Mouse (Mus musculus): Measurements from ENCODE around the gene Gtdc1. TPM values are rescaled to one million over a fixed set of nuclear protein-coding genes. Genes with fewer than 3 reads are reported as not detected.

Gtdc1 gene
- total RNA-seq (2021): 10 to 100 TPM; 69.7 to 71.4 TPM
- long read RNA-seq, partial matches to known transcripts: 5 of 17 reads
- long read RNA-seq, other reads (novel, unspliced or antisense): 11 of 17 reads

- DNase-seq (ENCODE audit: low spot score in 2 of 2): no peak
These were observed at the start of gene Gtdc1 for GRCm38 (mm10) chr2:44927482-44927811. Gtdc1 (minus strand) TSS chr2:44927657.

DNA sequence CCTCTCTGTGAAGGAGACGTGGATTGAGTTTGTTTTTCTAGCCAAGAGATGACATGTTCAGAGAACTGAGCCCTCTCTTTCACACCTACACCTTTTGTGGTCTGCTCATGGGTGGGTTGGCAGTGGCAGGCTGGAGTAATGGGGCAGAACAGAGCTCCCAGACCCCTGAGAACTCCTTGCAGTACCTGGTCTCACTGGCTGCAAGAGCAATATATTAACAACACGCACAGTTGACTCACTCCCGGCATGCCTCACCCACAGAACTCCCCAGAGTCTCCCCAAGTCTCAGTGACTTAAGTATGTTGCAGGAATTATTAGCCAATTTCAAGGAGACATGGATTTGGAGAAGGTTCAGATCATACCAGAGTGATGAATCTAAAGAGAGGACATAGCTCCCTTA lies 49.6 kb upstream of the Gtdc1 start:
- no peak for DNase-seq (ENCODE audit: low spot score in 2 of 2)

DNA sequence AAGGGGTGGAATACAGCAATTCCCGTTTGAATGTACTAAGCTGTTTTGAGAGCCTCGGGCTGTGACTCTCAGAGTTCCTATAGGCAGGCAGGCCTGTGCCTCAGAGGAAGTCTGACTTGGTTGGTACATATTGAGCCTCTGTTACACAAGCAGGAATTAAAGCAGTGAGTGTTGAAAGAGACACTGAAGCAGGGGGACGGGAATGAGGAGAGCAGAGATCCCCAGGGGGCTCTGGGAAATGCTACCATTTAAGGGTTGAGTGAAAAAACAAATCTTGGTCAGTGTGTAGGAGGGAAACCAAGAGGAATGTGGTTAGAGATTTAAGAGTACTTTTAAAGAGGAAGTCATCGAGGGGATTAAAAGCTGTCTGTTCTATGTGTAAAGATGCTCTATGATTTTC lies 49.0 kb upstream of the Gtdc1 start:
- DNase-seq (ENCODE audit: low spot score in 2 of 2): no peak

- no peak for DNase-seq (ENCODE audit: low spot score in 2 of 2)
These were observed 46.4 kb upstream of the Gtdc1 start for GRCm38 (mm10) chr2:44973828-44974227.

GRCm38 (mm10) chr2:44970087-44970646 lies 42.7 kb upstream of the Gtdc1 start:
- no peak for DNase-seq (ENCODE audit: low spot score in 2 of 2)

DNA sequence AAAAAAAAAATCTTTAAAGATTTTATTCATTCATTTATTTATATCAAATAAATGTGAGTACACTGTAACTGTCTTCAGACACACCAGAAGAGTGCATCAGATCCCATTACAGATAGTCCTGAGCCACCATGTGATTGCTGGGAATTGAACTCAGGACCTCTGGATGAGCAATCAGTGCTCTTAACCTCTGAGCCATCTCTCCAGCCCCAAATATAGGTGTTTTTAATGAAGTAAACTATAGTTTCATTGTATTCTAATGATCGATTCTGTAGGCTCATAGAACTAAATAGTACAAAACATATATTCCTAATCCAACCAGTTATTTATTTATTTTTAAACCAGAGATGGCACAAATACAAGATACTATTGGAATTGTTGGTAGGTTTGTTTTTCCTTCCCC lies 42.2 kb upstream of the Gtdc1 start:
- DNase-seq (ENCODE audit: low spot score in 2 of 2): no peak

DNA sequence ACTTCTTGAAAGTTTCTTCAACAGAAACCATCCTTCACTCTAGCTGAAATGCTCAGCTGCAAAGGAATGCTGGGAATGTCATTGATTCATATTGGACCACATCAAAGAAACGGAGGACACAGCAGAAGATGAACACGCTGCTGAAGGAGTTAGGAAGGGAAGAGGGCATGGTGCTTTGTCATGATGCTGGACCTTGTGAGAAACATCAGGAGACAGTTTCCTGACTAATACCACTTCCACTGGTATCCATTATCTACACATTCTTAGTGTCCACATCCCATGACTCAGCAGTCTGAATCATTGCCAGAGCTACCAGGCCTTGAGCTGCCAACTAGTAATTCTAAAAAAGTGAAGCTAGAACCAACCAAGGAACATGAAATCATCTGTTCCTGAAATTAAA lies 41.8 kb upstream of the Gtdc1 start:
- DNase-seq (ENCODE audit: low spot score in 2 of 2): no peak

DNA sequence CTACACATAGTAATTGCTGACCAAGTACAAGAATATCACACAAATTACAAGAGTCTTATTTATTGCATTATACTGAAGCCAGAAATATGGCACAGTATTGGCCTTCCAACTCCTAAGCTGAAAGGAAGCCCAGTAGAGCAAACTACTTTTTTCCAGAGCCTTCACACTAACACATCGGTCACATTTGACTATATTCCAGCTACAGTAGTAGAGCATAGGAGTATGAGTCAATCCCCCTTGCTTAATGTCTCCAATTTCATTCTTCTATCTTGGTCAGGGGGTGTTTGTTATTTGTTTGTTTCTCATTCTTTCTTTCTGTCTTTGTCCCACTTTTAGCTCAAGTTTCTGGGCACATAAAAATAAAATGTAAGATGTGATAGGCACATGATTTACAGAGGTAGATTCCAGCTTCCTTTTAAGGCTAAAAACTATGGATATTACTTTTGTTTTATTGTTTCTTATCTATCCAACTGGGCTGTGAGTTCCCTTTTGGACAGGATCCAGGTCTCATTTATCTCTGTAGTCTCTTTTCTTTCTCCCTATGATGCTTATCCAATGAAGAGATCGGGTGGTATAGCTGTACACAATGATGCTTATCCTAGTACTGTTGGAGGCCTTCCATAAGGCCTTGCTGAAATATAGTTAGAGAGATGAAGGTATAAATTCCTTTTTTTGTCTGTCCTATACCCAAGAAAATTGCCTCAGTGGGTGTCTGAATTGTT lies 38.5 kb upstream of the Gtdc1 start:
- no peak for DNase-seq (ENCODE audit: low spot score in 2 of 2)

DNA sequence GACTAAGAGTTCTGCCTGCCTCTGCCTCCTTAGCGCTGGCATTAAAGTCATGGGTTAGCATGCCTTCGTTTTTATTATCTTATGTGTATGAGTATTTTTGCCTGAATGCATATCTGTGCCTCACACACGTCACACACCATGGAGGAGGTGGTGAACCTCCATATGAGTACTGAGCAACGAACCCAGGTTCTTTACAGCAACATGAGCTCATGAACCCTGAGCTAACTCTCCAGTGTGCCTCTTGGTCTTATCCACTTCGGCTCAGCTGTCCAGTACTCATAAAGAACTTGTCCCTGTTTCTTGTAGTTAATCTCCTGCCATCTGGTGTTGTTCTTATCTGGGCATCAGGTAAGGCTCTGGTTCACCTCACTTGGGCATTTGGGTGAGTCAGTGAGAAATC lies 35.2 kb upstream of the Gtdc1 start:
- DNase-seq (ENCODE audit: low spot score in 2 of 2): no peak

GRCm38 (mm10) chr2:44961192-44961591 lies 33.7 kb upstream of the Gtdc1 start:
- DNase-seq (ENCODE audit: low spot score in 2 of 2): no peak

DNA sequence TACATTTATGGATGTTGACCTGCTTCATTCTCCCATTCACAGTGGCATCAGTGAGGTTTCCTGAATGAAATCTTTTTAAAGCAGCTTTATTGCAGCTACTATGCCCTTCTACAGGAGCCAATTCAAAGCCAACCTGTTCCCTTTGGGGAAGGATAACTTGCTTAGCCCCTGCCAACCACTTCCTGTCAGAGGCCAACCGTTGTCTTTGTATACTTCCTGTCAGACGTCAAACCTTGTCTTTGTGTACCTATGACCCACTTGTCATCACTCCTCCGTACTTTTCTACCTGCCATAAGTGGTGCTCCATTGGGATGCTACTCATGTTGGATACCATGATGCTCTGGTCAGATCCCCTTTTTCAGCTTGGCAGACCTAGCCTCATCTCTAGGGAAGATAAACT lies 33.1 kb upstream of the Gtdc1 start:
- no peak for DNase-seq (ENCODE audit: low spot score in 2 of 2)

GRCm38 (mm10) chr2:44957329-44957797 lies 29.9 kb upstream of the Gtdc1 start:
- DNase-seq (ENCODE audit: low spot score in 2 of 2): no peak

DNA sequence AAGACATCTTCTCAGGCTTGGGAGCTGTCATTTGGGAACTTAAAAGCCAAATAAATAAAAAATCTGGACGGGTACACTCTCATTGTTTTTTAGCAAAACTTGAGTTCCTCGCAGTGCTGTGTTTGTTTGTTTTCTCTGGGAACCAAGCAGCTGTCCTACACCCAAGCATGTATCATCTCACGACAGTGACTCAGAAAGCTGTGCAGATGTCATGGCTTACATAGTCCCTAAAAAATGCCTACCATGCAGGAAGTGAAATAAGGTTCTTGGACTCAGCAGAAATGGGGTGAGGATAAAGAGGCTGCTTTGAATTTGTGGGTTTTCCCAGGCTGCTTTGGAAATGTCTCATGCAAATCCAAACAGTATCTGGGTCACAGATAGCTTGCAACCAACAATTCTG lies 28.8 kb upstream of the Gtdc1 start:
- peak in 1 of 2 experiments; percentile 21 for DNase-seq (ENCODE audit: low spot score in 2 of 2)

DNA sequence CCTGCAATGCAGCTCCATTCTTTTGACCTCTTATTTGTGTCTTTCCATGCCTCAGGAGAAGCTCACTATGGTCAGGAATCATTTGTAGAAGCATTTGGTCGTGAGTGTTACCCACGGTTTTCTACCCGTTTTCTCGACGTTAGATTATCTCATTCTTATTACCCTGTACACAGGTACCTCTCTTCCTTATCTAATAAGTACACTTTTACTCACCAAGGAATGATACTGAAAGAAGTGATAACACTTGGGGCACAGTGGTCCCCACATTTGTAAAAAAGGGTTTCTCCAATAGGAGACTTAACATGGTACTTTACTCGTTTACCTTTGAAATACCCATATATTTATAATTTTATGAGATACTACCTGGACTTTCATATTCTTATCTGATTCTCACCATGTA lies 28.0 kb upstream of the Gtdc1 start:
- no peak for DNase-seq (ENCODE audit: low spot score in 2 of 2)

DNA sequence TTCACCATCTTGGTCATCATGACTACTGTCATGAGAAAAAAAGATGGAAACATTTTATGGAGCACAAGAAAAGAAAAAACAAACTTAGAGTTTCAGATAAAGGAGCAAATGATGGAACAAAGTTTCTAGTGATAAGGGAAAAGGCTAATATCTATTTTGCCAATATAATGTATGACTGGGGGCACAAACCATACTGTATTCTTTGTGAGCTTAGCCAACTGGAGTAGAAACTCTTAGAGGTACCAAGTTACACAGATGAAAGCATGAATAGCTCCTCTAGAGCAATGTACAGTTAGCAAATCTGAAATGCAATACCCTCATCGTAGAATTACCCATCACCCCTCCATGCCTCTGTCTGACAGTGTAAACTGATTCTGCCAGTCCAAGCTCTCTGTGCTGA lies 26.7 kb upstream of the Gtdc1 start:
- no peak for DNase-seq (ENCODE audit: low spot score in 2 of 2)

- no peak for DNase-seq (ENCODE audit: low spot score in 2 of 2)
These were observed 25.5 kb upstream of the Gtdc1 start for GRCm38 (mm10) chr2:44952830-44953422.

DNA sequence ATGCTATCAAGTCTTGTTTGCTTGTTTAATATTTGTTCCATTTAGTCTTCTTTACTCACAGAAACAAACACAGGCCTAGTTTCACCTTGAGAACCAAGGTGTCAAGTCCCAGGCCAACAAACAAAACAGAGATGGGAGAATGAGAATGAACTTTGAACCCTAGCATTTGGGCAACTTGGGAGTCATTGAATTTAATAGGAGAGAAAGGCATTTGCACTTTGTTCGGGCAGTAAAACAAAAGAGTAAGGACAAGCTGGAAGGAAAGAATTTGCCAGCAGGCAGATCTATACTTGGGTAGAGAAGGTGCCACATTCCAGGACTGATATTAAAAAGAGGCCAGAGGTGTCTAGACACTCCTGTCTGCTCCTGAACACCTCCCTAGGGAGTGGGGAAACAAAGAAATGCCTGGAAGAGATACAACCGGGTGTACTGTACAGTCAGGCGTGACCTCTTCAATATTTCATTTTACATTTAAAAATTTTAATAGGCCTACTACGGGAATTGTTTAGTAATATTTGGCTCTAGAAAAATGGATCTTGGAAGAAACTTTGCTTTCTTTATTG lies 24.3 kb upstream of the Gtdc1 start:
- DNase-seq (ENCODE audit: low spot score in 2 of 2): no peak

GRCm38 (mm10) chr2:44944689-44945088 lies 17.2 kb upstream of the Gtdc1 start:
- DNase-seq (ENCODE audit: low spot score in 2 of 2): no peak

DNA sequence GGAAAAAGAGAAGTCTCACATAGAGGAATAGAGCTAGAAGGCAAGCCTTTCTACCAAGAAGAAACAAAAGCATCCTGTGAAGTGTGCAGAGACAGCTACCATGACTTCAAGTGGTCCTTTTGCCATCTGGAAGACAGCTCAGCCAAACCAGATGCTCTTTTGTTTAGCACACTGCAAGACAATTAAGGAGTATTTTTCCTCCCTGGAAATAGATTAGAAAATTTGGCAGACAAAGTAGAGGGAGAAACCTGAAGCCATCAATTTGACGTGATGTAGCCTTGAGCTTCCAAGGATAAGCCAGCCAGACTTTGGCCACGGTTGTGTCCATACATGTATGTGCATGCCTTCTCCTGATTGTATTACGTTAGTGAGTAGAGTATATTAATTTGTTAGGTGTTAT lies 3.5 kb upstream of the Gtdc1 start:
- no peak for DNase-seq (ENCODE audit: low spot score in 2 of 2)

GRCm38 (mm10) chr2:44928631-44929030 lies 1.2 kb upstream of the Gtdc1 start:
- DNase-seq (ENCODE audit: low spot score in 2 of 2): peak in 1 of 2 experiments; percentile 5

- peak; percentile 86 to 93 for DNase-seq (ENCODE audit: low spot score in 2 of 2)
These were observed 575 bp downstream of the Gtdc1 start for GRCm38 (mm10) chr2:44926683-44927481.
